Mouse (Mus musculus): ENCODE data around the gene Sympk. TPM values are rescaled to one million over a fixed set of nuclear protein-coding genes. Genes with fewer than 3 reads are reported as not detected.

Gene Sympk
- polyA plus RNA-seq, 1 experiment from 2014 or later: 26.3 TPM

- no peak for DNase-seq (ENCODE audit: low spot score)
- WGBS: 2% methylated on average over 28 of the region's 31 CpGs
- peak overlapping the region; percentile 69 for H3K9ac ChIP-seq (ENCODE audit: low read depth, low read length)
- peaks cover 14% of the 10 kb centered on the region for H3K4me1 ChIP-seq (replicated peaks; ENCODE audit: control insufficient read depth, insufficient read depth, low read length)
- H3K27me3 ChIP-seq (replicated peaks; ENCODE audit: control insufficient read depth, insufficient read depth, low read length): no peaks in the 10 kb centered on the region
- no peaks in the 10 kb centered on the region for H3K9me3 ChIP-seq (ENCODE audit: control insufficient read depth, low read length)
- H3K4me3 ChIP-seq (ENCODE audit: low read depth, low read length): peak overlapping the region; percentile 39
- ATAC-seq (replicated peaks; ENCODE audit: low FRiP score): 0 out of 2 replicates have a peak, but pooled peaks have one; percentile 13
- H3K36me3 ChIP-seq (ENCODE audit: control insufficient read depth, insufficient read depth, low read length): peaks cover under 1% of the 10 kb centered on the region; the same call in 1 of the 2 replicates
- peak overlapping the region; percentile 75 for H3K4me2 ChIP-seq
- peak overlapping the region; percentile 74 for H3K27ac ChIP-seq (ENCODE audit: low read depth, low read length)
Measured at GRCm38 (mm10) chr7:19012025-19012621, 12.1 kb upstream of the Sympk start.

GRCm38 (mm10) chr7:19012882-19013281, 11.3 kb upstream of the Sympk start:
- peaks cover 12% of the 10 kb centered on the region for H3K4me1 ChIP-seq (replicated peaks; ENCODE audit: control insufficient read depth, insufficient read depth, low read length)
- H3K27ac ChIP-seq (ENCODE audit: low read depth, low read length): no peak overlapping the region
- ATAC-seq (replicated peaks; ENCODE audit: low FRiP score): peak; percentile 55
- H3K4me2 ChIP-seq: peak overlapping the region; percentile 75
- H3K27me3 ChIP-seq (replicated peaks; ENCODE audit: control insufficient read depth, insufficient read depth, low read length): no peaks in the 10 kb centered on the region
- no peak for DNase-seq (ENCODE audit: low spot score)
- H3K36me3 ChIP-seq (ENCODE audit: control insufficient read depth, insufficient read depth, low read length): no peaks in the 10 kb centered on the region
- no peaks in the 10 kb centered on the region for H3K9me3 ChIP-seq (ENCODE audit: control insufficient read depth, low read length)
- no peak overlapping the region for H3K4me3 ChIP-seq (ENCODE audit: low read depth, low read length)
- WGBS: 33% methylated on average over 2 of the region's 2 CpGs
- no peak overlapping the region for H3K9ac ChIP-seq (ENCODE audit: low read depth, low read length)

GRCm38 (mm10) chr7:19014452-19014851, 9.7 kb upstream of the Sympk start:
- Histone ChIP-seq H3K27me3 (replicated peaks; ENCODE audit: control insufficient read depth, insufficient read depth, low read length) (0 out of 2 replicates have a peak, but pooled peaks cover under 1% of the 10 kb centered on the region), H3K4me1 (replicated peaks; ENCODE audit: control insufficient read depth, insufficient read depth, low read length) (peaks cover 12% of the 10 kb centered on the region), H3K4me3 (ENCODE audit: low read depth, low read length) (no peak overlapping the region), H3K4me2 (no peak overlapping the region), H3K36me3 (ENCODE audit: control insufficient read depth, insufficient read depth, low read length) (no peaks in the 10 kb centered on the region), H3K9ac (ENCODE audit: low read depth, low read length) (no peak overlapping the region), H3K9me3 (ENCODE audit: control insufficient read depth, low read length) (no peaks in the 10 kb centered on the region), H3K27ac (ENCODE audit: low read depth, low read length) (no peak overlapping the region)
- 60% methylated on average over 15 of the region's 15 CpGs for WGBS
- no peak for ATAC-seq (replicated peaks; ENCODE audit: low FRiP score)
- DNase-seq (ENCODE audit: low spot score): no peak

DNA sequence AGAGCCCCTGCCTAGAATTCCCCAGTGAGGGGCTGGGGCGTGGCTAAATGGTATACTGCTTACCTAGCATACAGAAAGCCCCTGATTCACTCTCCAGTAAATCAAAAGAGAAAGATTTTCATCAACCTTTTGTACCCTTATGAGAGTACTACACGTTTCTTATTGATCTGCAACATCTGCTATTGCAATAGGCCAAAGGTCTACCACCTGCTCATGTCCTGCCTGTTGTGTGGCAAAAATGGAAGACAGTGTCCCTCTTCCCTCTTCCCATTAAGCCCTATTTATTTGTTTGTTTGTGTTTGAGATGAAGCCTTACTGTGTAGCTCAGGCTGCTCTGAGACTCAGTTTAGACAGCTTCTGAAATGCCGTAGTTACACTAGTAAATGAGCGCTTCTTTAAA, 8.1 kb upstream of the Sympk start:
- Histone ChIP-seq H3K4me2 (no peak overlapping the region), H3K4me1 (replicated peaks; ENCODE audit: control insufficient read depth, insufficient read depth, low read length) (peaks cover 10% of the 10 kb centered on the region), H3K9me3 (ENCODE audit: control insufficient read depth, low read length) (no peaks in the 10 kb centered on the region), H3K27ac (ENCODE audit: low read depth, low read length) (no peak overlapping the region), H3K4me3 (ENCODE audit: low read depth, low read length) (no peak overlapping the region), H3K9ac (ENCODE audit: low read depth, low read length) (no peak overlapping the region), H3K27me3 (replicated peaks; ENCODE audit: control insufficient read depth, insufficient read depth, low read length) (peaks cover 9% of the 10 kb centered on the region), H3K36me3 (ENCODE audit: control insufficient read depth, insufficient read depth, low read length) (no peaks in the 10 kb centered on the region)
- DNase-seq (ENCODE audit: low spot score) (no peak), ATAC-seq (replicated peaks; ENCODE audit: low FRiP score) (no peak)
- 73% methylated on average over 4 of the region's 4 CpGs for WGBS

- no peaks in the 10 kb centered on the region for H3K36me3 ChIP-seq (ENCODE audit: control insufficient read depth, insufficient read depth, low read length)
- no peak overlapping the region for H3K27ac ChIP-seq (ENCODE audit: low read depth, low read length)
- no peak overlapping the region for H3K4me3 ChIP-seq (ENCODE audit: low read depth, low read length)
- no peaks in the 10 kb centered on the region for H3K4me1 ChIP-seq (replicated peaks; ENCODE audit: control insufficient read depth, insufficient read depth, low read length)
- WGBS: 81% methylated on average over 7 of the region's 7 CpGs
- no peaks in the 10 kb centered on the region for H3K9me3 ChIP-seq (ENCODE audit: control insufficient read depth, low read length)
- DNase-seq (ENCODE audit: low spot score) (no peak), ATAC-seq (replicated peaks; ENCODE audit: low FRiP score) (no peak)
- no peak overlapping the region for H3K9ac ChIP-seq (ENCODE audit: low read depth, low read length)
- H3K4me2 ChIP-seq: no peak overlapping the region
- H3K27me3 ChIP-seq (replicated peaks; ENCODE audit: control insufficient read depth, insufficient read depth, low read length): peaks cover 27% of the 10 kb centered on the region
Measured at GRCm38 (mm10) chr7:19017909-19018308, 6.3 kb upstream of the Sympk start.

DNA sequence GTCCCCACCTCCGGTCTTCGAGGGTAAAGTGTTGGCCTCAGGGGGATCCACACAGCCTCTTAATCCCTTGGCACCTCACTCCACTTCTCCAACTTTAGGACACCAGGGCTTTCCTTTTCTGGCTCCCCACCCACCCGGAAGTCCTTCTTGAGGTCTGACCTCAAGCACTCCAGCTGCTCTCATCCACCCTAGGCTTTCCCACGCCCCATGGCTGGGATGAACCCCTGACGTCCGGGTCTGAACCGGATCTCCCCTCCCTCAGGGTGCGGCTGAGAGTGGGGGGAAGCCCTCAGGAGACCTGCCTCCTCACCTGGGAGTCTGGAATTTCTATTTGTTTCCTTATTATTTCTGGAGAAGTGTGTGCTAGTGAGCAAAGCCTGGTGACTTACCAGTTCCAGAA, 3.1 kb upstream of the Sympk start:
- Histone ChIP-seq H3K4me1 (replicated peaks; ENCODE audit: control insufficient read depth, insufficient read depth, low read length) (peaks cover 15% of the 10 kb centered on the region), H3K9ac (ENCODE audit: low read depth, low read length) (peak overlapping the region; percentile 23; the same call in 1 of the 2 replicates), H3K9me3 (ENCODE audit: control insufficient read depth, low read length) (no peaks in the 10 kb centered on the region), H3K36me3 (ENCODE audit: control insufficient read depth, insufficient read depth, low read length) (no peaks in the 10 kb centered on the region), H3K4me3 (ENCODE audit: low read depth, low read length) (peak overlapping the region; percentile 98), H3K27me3 (replicated peaks; ENCODE audit: control insufficient read depth, insufficient read depth, low read length) (peaks cover 36% of the 10 kb centered on the region), H3K4me2 (peak overlapping the region; percentile 55), H3K27ac (ENCODE audit: low read depth, low read length) (no peak overlapping the region)
- no peak for DNase-seq (ENCODE audit: low spot score)
- ATAC-seq (replicated peaks; ENCODE audit: low FRiP score): no peak
- WGBS: 4% methylated on average over 8 of the region's 8 CpGs

GRCm38 (mm10) chr7:19022189-19022958, 1.8 kb upstream of the Sympk start:
- Histone ChIP-seq H3K36me3 (ENCODE audit: control insufficient read depth, insufficient read depth, low read length) (no peaks in the 10 kb centered on the region; the same call in 1 of the 2 replicates), H3K9ac (ENCODE audit: low read depth, low read length) (peak overlapping the region; percentile 46), H3K27ac (ENCODE audit: low read depth, low read length) (no peak overlapping the region), H3K4me3 (ENCODE audit: low read depth, low read length) (peak overlapping the region; percentile 98), H3K27me3 (replicated peaks; ENCODE audit: control insufficient read depth, insufficient read depth, low read length) (peaks cover 36% of the 10 kb centered on the region), H3K9me3 (ENCODE audit: control insufficient read depth, low read length) (no peaks in the 10 kb centered on the region), H3K4me1 (replicated peaks; ENCODE audit: control insufficient read depth, insufficient read depth, low read length) (peaks cover 19% of the 10 kb centered on the region), H3K4me2 (peak overlapping the region; percentile 55)
- 47% methylated on average over 18 of the region's 18 CpGs for WGBS
- ATAC-seq (replicated peaks; ENCODE audit: low FRiP score) (no peak), DNase-seq (ENCODE audit: low spot score) (no peak)

GRCm38 (mm10) chr7:19023357-19023814, 791 bp upstream of the Sympk start, which contains the start of gene Foxa3:
TSS of gene Foxa3 (minus strand) at chr7:19023538.
- peak within 1 kb of the TSS; percentile 95 for H3K9ac ChIP-seq (ENCODE audit: low read depth, low read length)
- H3K4me1 ChIP-seq (replicated peaks; ENCODE audit: control insufficient read depth, insufficient read depth, low read length): peaks cover 22% of the 10 kb centered on the region
- DNase-seq (ENCODE audit: low spot score) (no peak), ATAC-seq (replicated peaks; ENCODE audit: low FRiP score) (peak; percentile 30)
- no peaks in the 10 kb centered on the region for H3K9me3 ChIP-seq (ENCODE audit: control insufficient read depth, low read length)
- peak within 1 kb of the TSS; percentile 98 for H3K4me3 ChIP-seq (ENCODE audit: low read depth, low read length)
- H3K27me3 ChIP-seq (replicated peaks; ENCODE audit: control insufficient read depth, insufficient read depth, low read length): peaks cover 36% of the 10 kb centered on the region
- peak within 1 kb of the TSS; percentile 96 for H3K4me2 ChIP-seq
- 4% methylated on average over 30 of the region's 30 CpGs for WGBS
- H3K36me3 ChIP-seq (ENCODE audit: control insufficient read depth, insufficient read depth, low read length): no peaks in the 10 kb centered on the region; the same call in 1 of the 2 replicates
- peak within 1 kb of the TSS; percentile 62; the same call in 1 of the 2 replicates for H3K27ac ChIP-seq (ENCODE audit: low read depth, low read length)

Measured in liver, embryonic 11.5 days (tissue).